Mouse (Mus musculus): ENCODE data around the gene Hist1h2bk. TPM values are rescaled to one million over a fixed set of nuclear protein-coding genes. Genes with fewer than 3 reads are reported as not detected.
"Not testable (repeated sequence)": the region's sequence is repeated elsewhere in the genome, so short reads cannot be mapped to it uniquely, and the experiment has no call there.

Gene Hist1h2bk
- polyA plus RNA-seq (2015; fragmentation: Nextera tagmentation; extraction: Ambion mirVana) = 1.6 and 1.7 TPM in 2 replicates

- Histone ChIP-seq H3K27ac (peak within 1 kb of the TSS; percentile 78), H3K4me2 (peak within 1 kb of the TSS; percentile 71), H3K4me3 (peak within 1 kb of the TSS; percentile 52), H3K4me1 (replicated peaks) (peaks cover 18% of the 10 kb centered on the region), H3K9ac (peak within 1 kb of the TSS; percentile 45)
- not testable (repeated sequence) for H3K9me3 ChIP-seq (replicated peaks); H3K36me3 ChIP-seq; H3K27me3 ChIP-seq
- WGBS = under 1% methylated on average over 28 of the region's 69 CpGs
- peak; percentile 96 for ATAC-seq (replicated peaks; ENCODE audit: insufficient number of reproducible peaks, insufficient read depth, low FRiP score, low read depth)
These were observed at the start of gene Hist1h2bk, which contains the start of gene Hist1h2ah for GRCm38 (mm10) chr13:22035267-22036148. TSS of gene Hist1h2bk (plus strand) at chr13:22035870. TSS of gene Hist1h2ah (minus strand) at chr13:22035568.

- no peaks in the 10 kb centered on the region for H3K36me3 ChIP-seq
- WGBS = 83% methylated on average over 5 of the region's 5 CpGs
- H3K27ac ChIP-seq = no peak overlapping the region
- H3K4me2 ChIP-seq = no peak overlapping the region
- peaks cover 30% of the 10 kb centered on the region for H3K27me3 ChIP-seq
- no peak for ATAC-seq (replicated peaks; ENCODE audit: insufficient number of reproducible peaks, insufficient read depth, low FRiP score, low read depth)
- H3K9me3 ChIP-seq (replicated peaks) = no peaks in the 10 kb centered on the region
- H3K9ac ChIP-seq = no peak overlapping the region
- H3K4me3 ChIP-seq = no peak overlapping the region
- peaks cover 19% of the 10 kb centered on the region for H3K4me1 ChIP-seq (replicated peaks)
These were observed 43.1 kb upstream of the Hist1h2bk start for GRCm38 (mm10) chr13:21992550-21992949.

- ATAC-seq (replicated peaks; ENCODE audit: insufficient number of reproducible peaks, insufficient read depth, low FRiP score, low read depth) = no peak
- Histone ChIP-seq H3K4me2 (peak overlapping the region; percentile 62), H3K36me3 (no peaks in the 10 kb centered on the region), H3K4me3 (no peak overlapping the region), H3K9ac (no peak overlapping the region), H3K4me1 (replicated peaks) (peaks cover 19% of the 10 kb centered on the region), H3K9me3 (replicated peaks) (no peaks in the 10 kb centered on the region), H3K27ac (no peak overlapping the region), H3K27me3 (peaks cover 44% of the 10 kb centered on the region)
- 4% methylated on average over 22 of the region's 22 CpGs for WGBS
These were observed 41.5 kb upstream of the Hist1h2bk start for GRCm38 (mm10) chr13:21993957-21994738.

GRCm38 (mm10) chr13:21994896-21995295 lies 40.8 kb upstream of the Hist1h2bk start:
- H3K27me3 ChIP-seq = peaks cover 52% of the 10 kb centered on the region
- WGBS = 5% methylated on average over 8 of the region's 8 CpGs
- H3K9me3 ChIP-seq (replicated peaks) = no peaks in the 10 kb centered on the region
- no peaks in the 10 kb centered on the region for H3K36me3 ChIP-seq
- peaks cover 19% of the 10 kb centered on the region for H3K4me1 ChIP-seq (replicated peaks)
- H3K9ac ChIP-seq = no peak overlapping the region
- no peak overlapping the region for H3K27ac ChIP-seq
- no peak for ATAC-seq (replicated peaks; ENCODE audit: insufficient number of reproducible peaks, insufficient read depth, low FRiP score, low read depth)
- peak overlapping the region; percentile 62 for H3K4me2 ChIP-seq
- peak overlapping the region; percentile 50 for H3K4me3 ChIP-seq

- Histone ChIP-seq H3K27ac (no peak overlapping the region), H3K4me1 (replicated peaks) (peaks cover 19% of the 10 kb centered on the region), H3K27me3 (peaks cover 57% of the 10 kb centered on the region), H3K9ac (peak overlapping the region; percentile 34; the same call in 1 of the 2 replicates), H3K4me2 (peak overlapping the region; percentile 62), H3K9me3 (replicated peaks) (no peaks in the 10 kb centered on the region), H3K4me3 (peak overlapping the region; percentile 50), H3K36me3 (no peaks in the 10 kb centered on the region)
- under 1% methylated on average over 21 of the region's 21 CpGs for WGBS
- 0 out of 2 replicates have a peak, but pooled peaks have one; percentile 31 for ATAC-seq (replicated peaks; ENCODE audit: insufficient number of reproducible peaks, insufficient read depth, low FRiP score, low read depth)
These were observed 40.2 kb upstream of the Hist1h2bk start for GRCm38 (mm10) chr13:21995331-21995914.

- ATAC-seq (replicated peaks; ENCODE audit: insufficient number of reproducible peaks, insufficient read depth, low FRiP score, low read depth) = no peak
- H3K4me1 ChIP-seq (replicated peaks) = peaks cover 19% of the 10 kb centered on the region
- no peaks in the 10 kb centered on the region for H3K9me3 ChIP-seq (replicated peaks)
- 3% methylated on average over 12 of the region's 12 CpGs for WGBS
- no peak overlapping the region for H3K27ac ChIP-seq
- H3K36me3 ChIP-seq = no peaks in the 10 kb centered on the region
- peaks cover 65% of the 10 kb centered on the region for H3K27me3 ChIP-seq
- no peak overlapping the region for H3K9ac ChIP-seq
- H3K4me2 ChIP-seq = peak overlapping the region; percentile 62
- peak overlapping the region; percentile 50 for H3K4me3 ChIP-seq
These were observed 39.4 kb upstream of the Hist1h2bk start for GRCm38 (mm10) chr13:21996101-21996839.

GRCm38 (mm10) chr13:21996840-21997185 lies 38.9 kb upstream of the Hist1h2bk start:
- Histone ChIP-seq H3K36me3 (no peaks in the 10 kb centered on the region), H3K9me3 (replicated peaks) (no peaks in the 10 kb centered on the region), H3K4me2 (peak overlapping the region; percentile 62), H3K9ac (no peak overlapping the region), H3K27me3 (peaks cover 70% of the 10 kb centered on the region), H3K4me1 (replicated peaks) (peaks cover 19% of the 10 kb centered on the region), H3K4me3 (peak overlapping the region; percentile 35), H3K27ac (no peak overlapping the region)
- ATAC-seq (replicated peaks; ENCODE audit: insufficient number of reproducible peaks, insufficient read depth, low FRiP score, low read depth) = no peak
- WGBS = 2% methylated on average over 13 of the region's 13 CpGs

GRCm38 (mm10) chr13:21997201-21997820 lies 38.4 kb upstream of the Hist1h2bk start:
- Histone ChIP-seq H3K4me1 (replicated peaks) (peaks cover 19% of the 10 kb centered on the region), H3K36me3 (no peaks in the 10 kb centered on the region), H3K9ac (no peak overlapping the region), H3K4me2 (peak overlapping the region; percentile 62), H3K27me3 (peaks cover 75% of the 10 kb centered on the region), H3K4me3 (peak overlapping the region; percentile 35), H3K27ac (no peak overlapping the region), H3K9me3 (replicated peaks) (no peaks in the 10 kb centered on the region)
- 4% methylated on average over 21 of the region's 21 CpGs for WGBS
- ATAC-seq (replicated peaks; ENCODE audit: insufficient number of reproducible peaks, insufficient read depth, low FRiP score, low read depth) = no peak

- Histone ChIP-seq H3K9ac (no peak overlapping the region), H3K27ac (no peak overlapping the region), H3K36me3 (no peaks in the 10 kb centered on the region), H3K4me3 (peak overlapping the region; percentile 35; the same call in 1 of the 2 replicates), H3K27me3 (peaks cover 78% of the 10 kb centered on the region), H3K4me1 (replicated peaks) (peaks cover 19% of the 10 kb centered on the region), H3K9me3 (replicated peaks) (no peaks in the 10 kb centered on the region), H3K4me2 (peak overlapping the region; percentile 62; the same call in 1 of the 2 replicates)
- no peak for ATAC-seq (replicated peaks; ENCODE audit: insufficient number of reproducible peaks, insufficient read depth, low FRiP score, low read depth)
- WGBS = 12% methylated on average over 4 of the region's 4 CpGs
These were observed 37.8 kb upstream of the Hist1h2bk start for GRCm38 (mm10) chr13:21997821-21998220.

GRCm38 (mm10) chr13:21998412-21998811 lies 37.3 kb upstream of the Hist1h2bk start:
- Histone ChIP-seq H3K9me3 (replicated peaks) (no peaks in the 10 kb centered on the region), H3K27ac (no peak overlapping the region), H3K27me3 (peaks cover 81% of the 10 kb centered on the region), H3K36me3 (no peaks in the 10 kb centered on the region), H3K4me3 (no peak overlapping the region), H3K9ac (no peak overlapping the region), H3K4me2 (no peak overlapping the region), H3K4me1 (replicated peaks) (peaks cover 19% of the 10 kb centered on the region)
- 42% methylated on average over 3 of the region's 3 CpGs for WGBS
- ATAC-seq (replicated peaks; ENCODE audit: insufficient number of reproducible peaks, insufficient read depth, low FRiP score, low read depth) = no peak
